Mouse (Mus musculus): ENCODE measurements at regions not wholly inside any gene's neighbourhood (a gene's known extent, or its start where the extent isn't known, plus 50 kb on each side); places are given as distances from the start of the nearest gene placed in this dataset.

DNA sequence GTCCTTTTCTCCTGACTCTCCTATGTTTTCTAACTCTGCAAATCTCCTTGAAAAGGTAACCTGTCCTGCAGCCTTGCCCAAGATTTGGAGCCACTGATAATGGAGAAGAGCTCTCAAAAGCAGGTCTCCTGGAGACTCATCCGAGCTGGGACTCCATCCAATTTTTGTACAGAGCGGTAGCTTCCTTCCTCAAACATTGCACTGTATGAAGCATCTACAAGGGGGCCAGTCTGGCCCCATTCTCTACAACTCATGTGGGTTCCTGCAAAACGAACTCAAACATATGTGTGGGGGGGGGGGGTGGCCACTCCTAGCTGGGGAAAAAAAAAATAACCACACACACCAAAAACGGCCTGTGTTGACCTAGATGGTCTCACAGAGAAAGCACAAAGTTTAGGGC, 164.4 kb upstream of the Dyrk2 start:
- TF ChIP-seq CTCF (IDR thresholded peaks at IDR 0.05; ENCODE audit: control insufficient read depth, insufficient read depth, insufficient read length) = no peak
- TF ChIP-seq MAX (IDR thresholded peaks at IDR 0.05) = no peak
- no peak for TF ChIP-seq CEBPB (IDR thresholded peaks at IDR 0.05; ENCODE audit: low read depth)
- TF ChIP-seq MYOG (IDR thresholded peaks at IDR 0.05; ENCODE audit: control insufficient read depth, extremely low read depth, insufficient read length) = no peak
- TF ChIP-seq USF1 (IDR thresholded peaks at IDR 0.05; ENCODE audit: low read depth) = no peak
- no peak for TF ChIP-seq FOSL1 (IDR thresholded peaks at IDR 0.05; ENCODE audit: insufficient read depth, low read length, poor library complexity, severe bottlenecking)
- no peak for TF ChIP-seq MYOD1 (IDR thresholded peaks at IDR 0.05; ENCODE audit: control insufficient read depth, insufficient read length, low read depth)

All from C2C12 (cell line).